Mouse (Mus musculus): ENCODE results near the gene C3ar1. TPM values are rescaled to one million over a fixed set of nuclear protein-coding genes. Genes with fewer than 3 reads are reported as not detected.

The C3ar1 gene
- total RNA-seq, 2 experiments from 2014 or later = 4.7 TPM

DNA sequence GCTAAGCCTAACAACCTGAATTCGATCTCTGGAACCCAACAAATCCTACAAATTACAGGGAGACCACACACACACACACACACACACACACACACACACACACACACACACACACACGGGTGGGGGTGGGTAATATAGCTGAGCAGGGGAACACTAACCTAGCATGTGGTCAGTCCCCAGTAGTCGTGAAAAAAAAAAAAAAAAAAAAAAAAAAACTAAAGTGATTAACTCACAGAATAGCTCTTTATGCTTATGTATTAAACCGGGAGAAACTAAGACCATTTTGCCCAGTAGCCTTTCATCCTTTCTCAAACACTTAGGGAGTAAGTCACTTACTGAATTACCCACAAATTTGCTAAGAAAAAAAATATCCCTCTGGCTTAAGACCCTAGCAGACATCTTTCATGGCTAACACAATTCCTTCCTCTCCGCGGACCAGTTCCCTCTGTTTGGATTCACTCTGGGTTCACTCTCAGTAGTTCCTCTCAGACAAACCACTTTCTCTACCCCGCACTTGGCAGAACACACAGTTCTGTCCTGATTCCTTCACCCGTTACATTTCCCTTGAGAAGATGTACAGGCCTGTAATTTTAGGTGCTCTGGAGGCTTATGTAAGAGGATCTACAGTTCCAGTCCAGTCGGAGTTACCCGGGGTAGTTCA lies 55.2 kb downstream of the C3ar1 start:
- DNase-seq (ENCODE audit: low spot score in 2 of 2) = no peak

Small RNA genes within 50 kb of the gene (microRNA-seq; reads per million reads assigned to microRNA genes)
- gene Mir7231 = not detected

Other genes starting within 250 kb of the C3ar1 start
- not detected for gene Gdf3, start 246.1 kb downstream of the C3ar1 start, total RNA-seq (2021)
- not detected for gene Dppa3, start 229.8 kb downstream of the C3ar1 start, total RNA-seq (2021)
- gene Nanog, start 148.7 kb downstream of the C3ar1 start, total RNA-seq (2021) = not detected
- 1 to 10 TPM; 2.7 to 4.8 TPM for gene Slc2a3, start 54.5 kb downstream of the C3ar1 start, total RNA-seq (2021)
- 10 to 100 TPM; 22.4 to 25.4 TPM for gene Foxj2, start 36.2 kb downstream of the C3ar1 start, total RNA-seq (2021)
- gene Necap1, start 18.3 kb upstream of the C3ar1 start, total RNA-seq (2021) = 10 to 100 TPM; 33.2 to 35.4 TPM
- gene Clec4a1, start 65.7 kb upstream of the C3ar1 start, total RNA-seq (2021) = 1 to 10 TPM; 4.7 to 5.4 TPM
- 1 to 10 TPM; 2.9 TPM for gene Clec4a3, start 96.4 kb upstream of the C3ar1 start, total RNA-seq (2021)
- gene Clec4a4, start 134.2 kb upstream of the C3ar1 start, total RNA-seq (2021) = not detected
- gene Clec4b1, start 193.8 kb upstream of the C3ar1 start, total RNA-seq (2021) = not detected